Mouse (Mus musculus) heart, embryonic 11.5 days (tissue): ENCODE data around the gene Actn4. TPM values are rescaled to one million over a fixed set of nuclear protein-coding genes. Genes with fewer than 3 reads are reported as not detected.

ENCODE experiments used
- ATAC-seq: fragments of 200-750 bp; cut with Nextera tagmentation; replicated peaks from 2 replicates; pipeline ENCODE4 v1.8.0; 2017; ENCODE audit warnings: moderate library complexity; ENCODE audit not compliant: insufficient number of reproducible peaks, low FRiP score, low TSS enrichment
- H3K27ac ChIP-seq: fragments of 300-500 bp; sonication (generic); 2 replicates; pipeline ENCODE4 v1.5.1; 2014; ENCODE audit warnings: mild to moderate bottlenecking, low read depth, low read length
- H3K27me3 ChIP-seq: fragments of 300-500 bp; sonication (generic); 2 replicates; pipeline ENCODE4 v1.6.1; 2014; ENCODE audit warnings: mild to moderate bottlenecking, low read length, mixed read lengths; ENCODE audit not compliant: control insufficient read depth, insufficient read depth
- H3K36me3 ChIP-seq: fragments of 300-500 bp; sonication (generic); 2 replicates; pipeline ENCODE4 v1.6.1; 2014; ENCODE audit warnings: mild to moderate bottlenecking, low read length, moderate library complexity, mixed read lengths; ENCODE audit not compliant: control insufficient read depth, insufficient read depth
- H3K4me1 ChIP-seq: fragments of 300-500 bp; sonication (generic); 2 replicates; pipeline ENCODE4 v1.6.1; 2014; ENCODE audit warnings: low read length; ENCODE audit not compliant: control insufficient read depth, insufficient read depth
- H3K4me2 ChIP-seq: fragments of 300-500 bp; sonication (generic); 2 replicates; pipeline ENCODE4 v1.6.1; 2014; ENCODE audit warnings: mild to moderate bottlenecking, moderate library complexity
- H3K4me3 ChIP-seq: fragments of 300-500 bp; sonication (generic); 2 replicates; pipeline ENCODE4 v1.5.1; 2014; ENCODE audit warnings: low read depth, low read length
- H3K9ac ChIP-seq: fragments of 300-500 bp; sonication (generic); 2 replicates; pipeline ENCODE4 v1.6.1; 2014; ENCODE audit warnings: mild to moderate bottlenecking, low read depth, low read length, moderate library complexity
- H3K9me3 ChIP-seq: fragments of 300-500 bp; sonication (generic); replicated peaks from 2 replicates; pipeline ENCODE4 v1.6.1; 2016; ENCODE audit warnings: low read length; ENCODE audit not compliant: control insufficient read depth
- WGBS: fragments of 180-500 bp; shearing (Covaris S2); extraction: QIAGEN DNeasy Blood & Tissue Kit; methylation state at CpG from one replicate; pipeline ENCODE4 v1.1.7; 2014; ENCODE audit not compliant: insufficient replicate concordance; 5-methylcytosine and 5-hydroxymethylcytosine counted together
- polyA plus RNA-seq: library from polyadenylated mRNA; unstranded; fragments of >200 nt; fragmentation: Nextera tagmentation; extraction: Ambion mirVana; gene quantifications from 2 replicates; pipeline ENCODE4 v1.2.1, GENCODE M21; 2014

Actn4 gene
- polyA plus RNA-seq, 1 experiment from 2014 or later = 227 TPM

DNA sequence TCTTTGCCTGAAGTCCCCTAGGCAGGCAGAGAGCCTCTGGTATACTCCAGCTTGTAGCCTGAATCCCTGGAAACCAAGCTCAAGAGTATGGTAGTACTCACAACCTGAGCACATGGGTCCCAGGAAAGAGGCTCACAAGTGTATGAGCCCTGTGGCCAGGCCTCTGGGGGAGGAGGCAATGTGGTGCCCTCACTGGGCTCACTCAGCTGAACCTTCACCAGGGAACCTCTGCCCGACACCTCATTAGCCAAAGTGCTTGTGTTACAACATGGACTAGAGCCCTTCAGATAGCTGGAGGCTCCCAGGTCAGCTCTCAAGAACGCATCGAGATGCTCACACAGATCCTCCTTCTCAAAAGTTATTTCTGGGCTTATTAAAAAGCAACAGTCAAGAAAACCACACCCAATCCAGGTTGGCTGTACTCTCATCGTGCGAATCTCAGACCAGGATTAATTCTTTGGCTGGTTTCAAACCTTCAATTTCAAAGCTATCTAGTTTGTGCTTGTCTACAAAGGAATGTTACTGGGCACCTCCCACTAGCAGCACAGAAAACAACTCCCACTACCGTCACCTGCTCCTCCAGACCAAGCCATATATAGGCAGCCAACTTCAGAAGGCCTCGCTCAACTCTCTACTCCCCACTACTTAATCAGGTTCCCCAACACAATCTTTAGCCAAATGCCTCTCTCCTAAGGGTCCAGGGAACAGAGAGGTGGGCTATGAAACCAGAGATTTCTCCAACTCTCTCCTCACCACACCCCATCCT is 22.5 kb downstream of the Actn4 start:
- H3K27me3 ChIP-seq = no peaks in the 10 kb centered on the region
- H3K4me3 ChIP-seq = no peak overlapping the region
- H3K27ac ChIP-seq = peak overlapping the region; percentile 88
- peaks cover 84% of the 10 kb centered on the region for H3K4me1 ChIP-seq
- 58% methylated on average over 7 of the region's 7 CpGs for WGBS
- no peaks in the 10 kb centered on the region for H3K9me3 ChIP-seq
- no peaks in the 10 kb centered on the region for H3K36me3 ChIP-seq
- peak overlapping the region; percentile 24 for H3K4me2 ChIP-seq
- no peak; the same call in 1 of the 2 replicates for ATAC-seq
- peak overlapping the region; percentile 36; the same call in 1 of the 2 replicates for H3K9ac ChIP-seq

GRCm38 (mm10) chr7:28938654-28939053 is 23.5 kb downstream of the Actn4 start:
- Histone ChIP-seq H3K4me3 (no peak overlapping the region), H3K9me3 (no peaks in the 10 kb centered on the region), H3K27ac (peak overlapping the region; percentile 88), H3K9ac (peak overlapping the region; percentile 36), H3K4me2 (no peak overlapping the region), H3K4me1 (peaks cover 81% of the 10 kb centered on the region), H3K27me3 (no peaks in the 10 kb centered on the region), H3K36me3 (no peaks in the 10 kb centered on the region)
- no peak for ATAC-seq
- whole genome bisulfite sequencing = 80% methylated on average over 4 of the region's 4 CpGs

DNA sequence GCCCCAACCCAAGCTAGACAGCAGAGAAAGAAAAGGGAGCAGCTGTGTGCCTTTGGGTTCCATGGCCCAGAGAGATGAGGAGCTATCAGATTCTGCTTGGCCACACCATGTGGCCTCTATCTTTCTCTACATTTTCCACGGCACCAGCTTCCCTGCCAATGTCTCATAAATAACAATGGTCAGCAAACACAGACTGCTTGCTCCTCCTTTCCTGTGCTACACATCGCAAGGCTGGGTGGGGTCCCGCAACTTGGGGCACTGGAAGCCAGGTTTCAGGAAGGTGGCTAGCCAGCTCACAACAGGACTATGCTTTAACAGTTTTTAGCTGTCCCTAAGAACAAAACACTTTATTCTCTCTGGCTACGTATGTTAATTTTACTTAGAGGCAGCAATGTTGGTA is 25.4 kb downstream of the Actn4 start:
- Histone ChIP-seq H3K4me2 (no peak overlapping the region), H3K36me3 (no peaks in the 10 kb centered on the region), H3K27me3 (no peaks in the 10 kb centered on the region), H3K4me1 (peaks cover 76% of the 10 kb centered on the region), H3K9ac (no peak overlapping the region), H3K27ac (peak overlapping the region; percentile 75), H3K9me3 (no peaks in the 10 kb centered on the region), H3K4me3 (no peak overlapping the region)
- 70% methylated on average over 4 of the region's 4 CpGs for whole genome bisulfite sequencing
- ATAC-seq = no peak

DNA sequence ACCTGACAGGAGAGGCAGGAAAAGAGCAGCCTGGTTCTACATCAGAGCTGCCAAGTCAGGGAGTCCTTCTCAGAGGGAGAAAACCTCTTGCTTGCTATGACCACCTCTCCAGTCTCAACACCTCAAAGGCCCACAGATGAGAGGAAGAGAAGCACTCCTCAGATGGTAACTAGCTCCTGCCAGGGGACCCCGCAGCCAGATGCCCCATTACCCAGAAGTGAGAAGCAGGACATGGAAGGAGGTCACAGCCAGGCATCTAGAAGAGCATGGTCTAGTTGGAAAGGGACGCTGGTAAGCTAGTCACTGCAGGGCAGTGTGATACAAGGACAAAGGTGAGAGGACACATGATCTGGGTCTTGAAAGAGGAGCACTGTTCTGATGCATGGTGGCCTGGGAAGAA is 28.3 kb downstream of the Actn4 start:
- Histone ChIP-seq H3K4me3 (no peak overlapping the region), H3K9ac (no peak overlapping the region), H3K27me3 (no peaks in the 10 kb centered on the region), H3K4me2 (no peak overlapping the region), H3K4me1 (peaks cover 72% of the 10 kb centered on the region), H3K9me3 (no peaks in the 10 kb centered on the region), H3K27ac (no peak overlapping the region), H3K36me3 (no peaks in the 10 kb centered on the region)
- no peak for ATAC-seq
- WGBS = 86% methylated on average over 2 of the region's 2 CpGs

GRCm38 (mm10) chr7:28932421-28933041 is 29.6 kb downstream of the Actn4 start:
- peak overlapping the region; percentile 7; the same call in 1 of the 2 replicates for H3K27ac ChIP-seq
- H3K4me3 ChIP-seq = no peak overlapping the region
- 59% methylated on average over 6 of the region's 6 CpGs for WGBS
- H3K4me1 ChIP-seq = peaks cover 61% of the 10 kb centered on the region
- no peak overlapping the region; the same call in 1 of the 2 replicates for H3K4me2 ChIP-seq
- H3K36me3 ChIP-seq = no peaks in the 10 kb centered on the region
- no peak overlapping the region for H3K9ac ChIP-seq
- 0 out of 2 replicates have a peak, but pooled peaks have one; percentile 5 for ATAC-seq
- no peaks in the 10 kb centered on the region for H3K27me3 ChIP-seq
- H3K9me3 ChIP-seq = no peaks in the 10 kb centered on the region

GRCm38 (mm10) chr7:28931695-28932039 is 30.5 kb downstream of the Actn4 start:
- H3K4me1 ChIP-seq = peaks cover 53% of the 10 kb centered on the region
- H3K9me3 ChIP-seq = no peaks in the 10 kb centered on the region
- H3K36me3 ChIP-seq = no peaks in the 10 kb centered on the region
- no peak overlapping the region for H3K4me3 ChIP-seq
- H3K27ac ChIP-seq = 0 out of 2 replicates have a peak overlapping the region, but pooled peaks have one; percentile 46
- H3K9ac ChIP-seq = no peak overlapping the region
- H3K4me2 ChIP-seq = no peak overlapping the region
- 66% methylated on average over 4 of the region's 4 CpGs for WGBS
- no peaks in the 10 kb centered on the region for H3K27me3 ChIP-seq
- no peak for ATAC-seq

DNA sequence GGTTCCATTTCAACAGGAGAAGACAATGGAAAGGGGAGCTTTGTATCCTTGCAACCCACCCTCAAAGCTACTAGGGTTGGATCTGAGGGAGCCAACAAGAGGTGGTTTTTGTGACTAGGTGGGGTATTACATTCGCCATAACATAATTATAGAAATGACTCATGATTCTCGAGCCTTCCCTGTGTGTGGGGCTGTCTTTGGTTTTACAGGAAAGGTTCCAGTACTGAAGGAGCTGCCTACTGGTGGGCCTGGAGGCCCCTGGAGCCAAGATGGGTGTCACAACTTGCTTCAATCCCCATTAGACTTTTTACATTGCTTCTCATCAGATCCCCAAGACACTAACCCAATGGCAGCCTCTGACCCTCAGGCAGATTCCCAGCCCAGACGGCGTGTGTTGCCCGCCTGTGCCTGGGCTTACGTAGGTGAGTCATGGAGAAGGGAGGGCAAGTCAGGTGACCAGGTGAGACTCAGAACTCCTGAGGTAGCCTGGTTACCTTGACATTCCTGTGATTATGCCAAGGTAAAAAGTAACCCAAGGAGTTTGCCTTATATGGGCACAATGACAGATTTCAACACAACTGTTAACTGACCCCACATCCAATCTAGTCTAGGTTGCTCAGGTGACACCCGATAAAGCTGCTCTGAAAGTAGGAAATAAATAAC is 31.0 kb downstream of the Actn4 start:
- peaks cover 53% of the 10 kb centered on the region for H3K4me1 ChIP-seq
- WGBS = 89% methylated on average over 7 of the region's 7 CpGs
- H3K9ac ChIP-seq = no peak overlapping the region; the same call in 1 of the 2 replicates

GRCm38 (mm10) chr7:28930320-28931031 is 31.7 kb downstream of the Actn4 start:
- ATAC-seq = no peak
- no peaks in the 10 kb centered on the region for H3K36me3 ChIP-seq
- H3K9ac ChIP-seq = no peak overlapping the region; the same call in 1 of the 2 replicates
- no peaks in the 10 kb centered on the region for H3K27me3 ChIP-seq
- no peaks in the 10 kb centered on the region for H3K9me3 ChIP-seq
- WGBS = 55% methylated on average over 5 of the region's 5 CpGs
- peaks cover 54% of the 10 kb centered on the region for H3K4me1 ChIP-seq
- H3K4me2 ChIP-seq = no peak overlapping the region
- peak overlapping the region; percentile 46; the same call in 1 of the 2 replicates for H3K27ac ChIP-seq
- H3K4me3 ChIP-seq = no peak overlapping the region

More for the DNA sequence above, 31.0 kb downstream of the Actn4 start:
- Histone ChIP-seq H3K4me2 (no peak overlapping the region), H3K9me3 (no peaks in the 10 kb centered on the region), H3K36me3 (no peaks in the 10 kb centered on the region), H3K27ac (peak overlapping the region; percentile 46; the same call in 1 of the 2 replicates), H3K4me3 (no peak overlapping the region), H3K27me3 (no peaks in the 10 kb centered on the region)
- no peak for ATAC-seq
